Mouse (Mus musculus): ENCODE measurements at regions not wholly inside any gene's neighbourhood (a gene's known extent, or its start where the extent isn't known, plus 50 kb on each side); places are given as distances from the start of the nearest gene placed in this dataset.
A peak's percentile ranks its signal among the peaks of the same experiment; 100 is the strongest.

- no peak for ATAC-seq (ENCODE audit: insufficient read depth, low FRiP score)
- 82% methylated on average over 1 of the region's 1 CpGs for WGBS
- Histone ChIP-seq H3K27me3 (ENCODE audit: control insufficient read depth, insufficient read depth, low read length) (no peaks in the 10 kb centered on the region), H3K4me2 (ENCODE audit: low read depth, low read length) (no peak overlapping the region), H3K4me1 (ENCODE audit: control insufficient read depth, insufficient read depth, low read length) (peaks cover 19% of the 10 kb centered on the region), H3K4me3 (replicated peaks; ENCODE audit: low read length) (no peak overlapping the region), H3K36me3 (ENCODE audit: control insufficient read depth, insufficient read depth, low read length) (no peaks in the 10 kb centered on the region), H3K9ac (ENCODE audit: low read length) (no peak overlapping the region), H3K9me3 (replicated peaks; ENCODE audit: control insufficient read depth, low read length) (no peaks in the 10 kb centered on the region), H3K27ac (ENCODE audit: low read length) (no peak overlapping the region)
Measured at GRCm38 (mm10) chr16:30784949-30785348, 185.4 kb downstream of the Fam43a start.

GRCm38 (mm10) chr16:30786060-30786459 lies 186.5 kb downstream of the Fam43a start:
- no peaks in the 10 kb centered on the region for H3K9me3 ChIP-seq (replicated peaks; ENCODE audit: control insufficient read depth, low read length)
- no peak overlapping the region for H3K9ac ChIP-seq (ENCODE audit: low read length)
- H3K27me3 ChIP-seq (ENCODE audit: control insufficient read depth, insufficient read depth, low read length) = no peaks in the 10 kb centered on the region
- peaks cover 30% of the 10 kb centered on the region for H3K4me1 ChIP-seq (ENCODE audit: control insufficient read depth, insufficient read depth, low read length)
- no peak overlapping the region for H3K4me2 ChIP-seq (ENCODE audit: low read depth, low read length)
- H3K27ac ChIP-seq (ENCODE audit: low read length) = no peak overlapping the region
- no peak overlapping the region for H3K4me3 ChIP-seq (replicated peaks; ENCODE audit: low read length)
- no peak for ATAC-seq (ENCODE audit: insufficient read depth, low FRiP score)
- no peaks in the 10 kb centered on the region for H3K36me3 ChIP-seq (ENCODE audit: control insufficient read depth, insufficient read depth, low read length)
- WGBS = 81% methylated on average over 3 of the region's 3 CpGs

DNA sequence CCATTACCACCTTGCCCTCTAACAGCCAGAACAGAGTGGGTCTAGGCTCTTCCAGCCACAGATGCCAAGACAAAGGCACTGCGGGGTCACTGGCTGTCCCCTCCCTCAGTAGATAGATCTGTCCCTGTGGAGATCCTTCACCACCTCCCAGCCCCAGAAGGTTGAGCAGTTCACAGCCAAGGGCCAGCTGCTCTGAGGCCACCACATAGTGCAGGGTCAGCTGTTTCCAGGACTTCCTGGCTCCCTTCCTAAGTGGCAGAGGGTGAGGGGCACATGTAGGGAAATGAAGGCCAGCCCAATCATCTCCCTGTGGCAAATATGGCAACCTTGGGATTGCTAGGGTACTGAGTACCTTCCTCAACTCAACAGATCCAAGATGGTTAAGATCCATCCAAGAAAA lies 187.8 kb downstream of the Fam43a start:
- ATAC-seq (ENCODE audit: insufficient read depth, low FRiP score) = no peak
- Histone ChIP-seq H3K27ac (ENCODE audit: low read length) (no peak overlapping the region), H3K4me1 (ENCODE audit: control insufficient read depth, insufficient read depth, low read length) (peaks cover 41% of the 10 kb centered on the region), H3K36me3 (ENCODE audit: control insufficient read depth, insufficient read depth, low read length) (no peaks in the 10 kb centered on the region), H3K4me3 (replicated peaks; ENCODE audit: low read length) (no peak overlapping the region), H3K9me3 (replicated peaks; ENCODE audit: control insufficient read depth, low read length) (no peaks in the 10 kb centered on the region), H3K4me2 (ENCODE audit: low read depth, low read length) (no peak overlapping the region), H3K27me3 (ENCODE audit: control insufficient read depth, insufficient read depth, low read length) (no peaks in the 10 kb centered on the region), H3K9ac (ENCODE audit: low read length) (no peak overlapping the region)
- WGBS = 96% methylated on average over 1 of the region's 1 CpGs

DNA sequence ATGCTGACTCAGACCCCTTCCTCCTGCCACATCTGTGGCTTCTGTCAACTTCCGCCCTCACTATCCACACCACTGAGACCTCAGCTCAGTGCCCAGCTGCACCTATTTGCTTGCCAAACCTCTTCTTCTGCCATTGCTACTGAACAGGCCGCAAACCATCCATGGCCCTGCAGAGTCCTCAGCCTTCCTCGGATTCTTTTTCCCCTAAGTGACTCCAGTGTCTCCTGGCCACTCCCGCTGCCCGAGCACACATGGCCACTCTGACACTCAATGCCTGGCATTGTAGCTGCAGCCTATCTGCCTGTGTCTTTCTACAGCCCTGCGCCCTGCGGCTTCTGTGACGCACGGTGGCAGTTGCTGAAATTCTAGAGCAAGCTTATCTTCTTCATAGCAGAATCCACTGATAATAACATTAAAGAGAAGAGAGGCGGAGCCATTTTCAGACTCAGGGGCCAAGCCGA lies 188.8 kb downstream of the Fam43a start:
- no peak overlapping the region for H3K4me3 ChIP-seq (replicated peaks; ENCODE audit: low read length)
- WGBS = 64% methylated on average over 11 of the region's 11 CpGs
- peak overlapping the region; percentile 22; the same call in 1 of the 2 replicates for H3K27ac ChIP-seq (ENCODE audit: low read length)
- H3K4me1 ChIP-seq (ENCODE audit: control insufficient read depth, insufficient read depth, low read length) = peaks cover 44% of the 10 kb centered on the region
- no peak for ATAC-seq (ENCODE audit: insufficient read depth, low FRiP score)
- no peak overlapping the region for H3K9ac ChIP-seq (ENCODE audit: low read length)
- H3K4me2 ChIP-seq (ENCODE audit: low read depth, low read length) = no peak overlapping the region
- H3K27me3 ChIP-seq (ENCODE audit: control insufficient read depth, insufficient read depth, low read length) = no peaks in the 10 kb centered on the region
- no peaks in the 10 kb centered on the region for H3K36me3 ChIP-seq (ENCODE audit: control insufficient read depth, insufficient read depth, low read length)
- no peaks in the 10 kb centered on the region for H3K9me3 ChIP-seq (replicated peaks; ENCODE audit: control insufficient read depth, low read length)

- H3K36me3 ChIP-seq (ENCODE audit: control insufficient read depth, insufficient read depth, low read length) = no peaks in the 10 kb centered on the region
- peak overlapping the region; percentile 95 for H3K27ac ChIP-seq (ENCODE audit: low read length)
- H3K9me3 ChIP-seq (replicated peaks; ENCODE audit: control insufficient read depth, low read length) = no peaks in the 10 kb centered on the region
- WGBS = 77% methylated on average over 15 of the region's 15 CpGs
- no peak overlapping the region for H3K4me2 ChIP-seq (ENCODE audit: low read depth, low read length)
- no peak overlapping the region for H3K4me3 ChIP-seq (replicated peaks; ENCODE audit: low read length)
- H3K9ac ChIP-seq (ENCODE audit: low read length) = 0 out of 2 replicates have a peak overlapping the region, but pooled peaks have one; percentile 55
- no peak for ATAC-seq (ENCODE audit: insufficient read depth, low FRiP score)
- no peaks in the 10 kb centered on the region for H3K27me3 ChIP-seq (ENCODE audit: control insufficient read depth, insufficient read depth, low read length)
- H3K4me1 ChIP-seq (ENCODE audit: control insufficient read depth, insufficient read depth, low read length) = peaks cover 46% of the 10 kb centered on the region
Measured at GRCm38 (mm10) chr16:30788944-30789781, 189.6 kb downstream of the Fam43a start.

GRCm38 (mm10) chr16:30790036-30790435 lies 190.5 kb downstream of the Fam43a start:
- peak overlapping the region; percentile 17; the same call in 1 of the 2 replicates for H3K4me2 ChIP-seq (ENCODE audit: low read depth, low read length)
- peaks cover 46% of the 10 kb centered on the region for H3K4me1 ChIP-seq (ENCODE audit: control insufficient read depth, insufficient read depth, low read length)
- H3K27ac ChIP-seq (ENCODE audit: low read length) = peak overlapping the region; percentile 95
- ATAC-seq (ENCODE audit: insufficient read depth, low FRiP score) = peak; percentile 35; the same call in 1 of the 2 replicates
- peak overlapping the region; percentile 55; the same call in 1 of the 2 replicates for H3K9ac ChIP-seq (ENCODE audit: low read length)
- no peak overlapping the region for H3K4me3 ChIP-seq (replicated peaks; ENCODE audit: low read length)
- H3K27me3 ChIP-seq (ENCODE audit: control insufficient read depth, insufficient read depth, low read length) = no peaks in the 10 kb centered on the region
- 26% methylated on average over 3 of the region's 3 CpGs for WGBS
- no peaks in the 10 kb centered on the region for H3K36me3 ChIP-seq (ENCODE audit: control insufficient read depth, insufficient read depth, low read length)
- no peaks in the 10 kb centered on the region for H3K9me3 ChIP-seq (replicated peaks; ENCODE audit: control insufficient read depth, low read length)

GRCm38 (mm10) chr16:30790551-30791001 lies 191.1 kb downstream of the Fam43a start:
- H3K4me2 ChIP-seq (ENCODE audit: low read depth, low read length) = peak overlapping the region; percentile 17
- H3K27ac ChIP-seq (ENCODE audit: low read length) = peak overlapping the region; percentile 95
- H3K27me3 ChIP-seq (ENCODE audit: control insufficient read depth, insufficient read depth, low read length) = no peaks in the 10 kb centered on the region
- peak overlapping the region; percentile 55 for H3K9ac ChIP-seq (ENCODE audit: low read length)
- no peaks in the 10 kb centered on the region for H3K36me3 ChIP-seq (ENCODE audit: control insufficient read depth, insufficient read depth, low read length)
- peaks cover 46% of the 10 kb centered on the region for H3K4me1 ChIP-seq (ENCODE audit: control insufficient read depth, insufficient read depth, low read length)
- peak; percentile 70 for ATAC-seq (ENCODE audit: insufficient read depth, low FRiP score)
- no peak overlapping the region for H3K4me3 ChIP-seq (replicated peaks; ENCODE audit: low read length)
- 10% methylated on average over 4 of the region's 4 CpGs for WGBS
- no peaks in the 10 kb centered on the region for H3K9me3 ChIP-seq (replicated peaks; ENCODE audit: control insufficient read depth, low read length)

GRCm38 (mm10) chr16:30791048-30791855 lies 191.7 kb downstream of the Fam43a start:
- ATAC-seq (ENCODE audit: insufficient read depth, low FRiP score) = peak; percentile 77
- WGBS = 52% methylated on average over 10 of the region's 10 CpGs
- no peaks in the 10 kb centered on the region for H3K36me3 ChIP-seq (ENCODE audit: control insufficient read depth, insufficient read depth, low read length)
- peak overlapping the region; percentile 17 for H3K4me2 ChIP-seq (ENCODE audit: low read depth, low read length)
- H3K4me3 ChIP-seq (replicated peaks; ENCODE audit: low read length) = no peak overlapping the region
- peak overlapping the region; percentile 95 for H3K27ac ChIP-seq (ENCODE audit: low read length)
- H3K4me1 ChIP-seq (ENCODE audit: control insufficient read depth, insufficient read depth, low read length) = peaks cover 46% of the 10 kb centered on the region
- no peaks in the 10 kb centered on the region for H3K27me3 ChIP-seq (ENCODE audit: control insufficient read depth, insufficient read depth, low read length)
- H3K9me3 ChIP-seq (replicated peaks; ENCODE audit: control insufficient read depth, low read length) = no peaks in the 10 kb centered on the region
- no peak overlapping the region for H3K9ac ChIP-seq (ENCODE audit: low read length)

All from stomach, embryonic 16.5 days (tissue).